Mouse (Mus musculus): Measurements from ENCODE around the gene Mpl. TPM values are rescaled to one million over a fixed set of nuclear protein-coding genes. Genes with fewer than 3 reads are reported as not detected.

The Mpl gene
- total RNA-seq, 1 experiment from 2014 or later = 1.7 TPM

GRCm38 (mm10) chr4:118428531-118429214 is 28.6 kb downstream of the Mpl start:
- ATAC-seq (ENCODE audit: extremely low read depth, insufficient number of reproducible peaks, low FRiP score, poor library complexity, severe bottlenecking) = no peak

- peak; percentile 66 for ATAC-seq (ENCODE audit: extremely low read depth, insufficient number of reproducible peaks, low FRiP score, poor library complexity, severe bottlenecking)
Measured at GRCm38 (mm10) chr4:118427768-118428451, 29.4 kb downstream of the Mpl start, which contains the start of gene Elovl1. Elovl1 (plus strand) TSS chr4:118428093.

GRCm38 (mm10) chr4:118427415-118427767 is 29.9 kb downstream of the Mpl start:
- ATAC-seq (ENCODE audit: extremely low read depth, insufficient number of reproducible peaks, low FRiP score, poor library complexity, severe bottlenecking) = no peak

- peak; percentile 33; the same call in 1 of the 2 replicates for ATAC-seq (ENCODE audit: extremely low read depth, insufficient number of reproducible peaks, low FRiP score, poor library complexity, severe bottlenecking)
Measured at GRCm38 (mm10) chr4:118425374-118425773, 31.9 kb downstream of the Mpl start.

- no peak for ATAC-seq (ENCODE audit: extremely low read depth, insufficient number of reproducible peaks, low FRiP score, poor library complexity, severe bottlenecking)
Measured at GRCm38 (mm10) chr4:118424541-118425160, 32.7 kb downstream of the Mpl start.

- no peak for ATAC-seq (ENCODE audit: extremely low read depth, insufficient number of reproducible peaks, low FRiP score, poor library complexity, severe bottlenecking)
Measured at GRCm38 (mm10) chr4:118421384-118421783, 35.9 kb downstream of the Mpl start.

- ATAC-seq (ENCODE audit: extremely low read depth, insufficient number of reproducible peaks, low FRiP score, poor library complexity, severe bottlenecking) = no peak
Measured at GRCm38 (mm10) chr4:118417112-118417797, 40.1 kb downstream of the Mpl start.

- ATAC-seq (ENCODE audit: extremely low read depth, insufficient number of reproducible peaks, low FRiP score, poor library complexity, severe bottlenecking) = no peak
Measured at GRCm38 (mm10) chr4:118416329-118416728, 41.0 kb downstream of the Mpl start.

GRCm38 (mm10) chr4:118415779-118416178 is 41.5 kb downstream of the Mpl start:
- ATAC-seq (ENCODE audit: extremely low read depth, insufficient number of reproducible peaks, low FRiP score, poor library complexity, severe bottlenecking) = no peak

GRCm38 (mm10) chr4:118413553-118413952 is 43.8 kb downstream of the Mpl start:
- ATAC-seq (ENCODE audit: extremely low read depth, insufficient number of reproducible peaks, low FRiP score, poor library complexity, severe bottlenecking) = no peak

GRCm38 (mm10) chr4:118410871-118411270 is 46.4 kb downstream of the Mpl start:
- no peak for ATAC-seq (ENCODE audit: extremely low read depth, insufficient number of reproducible peaks, low FRiP score, poor library complexity, severe bottlenecking)

- ATAC-seq (ENCODE audit: extremely low read depth, insufficient number of reproducible peaks, low FRiP score, poor library complexity, severe bottlenecking) = peak; percentile 98
Measured at GRCm38 (mm10) chr4:118409142-118409900, 48.0 kb downstream of the Mpl start, which contains the start of the genes Szt2 and Med8. Szt2 (minus strand) TSS chr4:118409273. Med8 (plus strand) TSS chr4:118409337.

GRCm38 (mm10) chr4:118402701-118403100 is 54.6 kb downstream of the Mpl start:
- ATAC-seq (ENCODE audit: extremely low read depth, insufficient number of reproducible peaks, low FRiP score, poor library complexity, severe bottlenecking) = no peak

- ATAC-seq (ENCODE audit: extremely low read depth, insufficient number of reproducible peaks, low FRiP score, poor library complexity, severe bottlenecking) = no peak
Measured at GRCm38 (mm10) chr4:118401918-118402317, 55.4 kb downstream of the Mpl start.

- ATAC-seq (ENCODE audit: extremely low read depth, insufficient number of reproducible peaks, low FRiP score, poor library complexity, severe bottlenecking) = no peak
Measured at GRCm38 (mm10) chr4:118401421-118401820, 55.9 kb downstream of the Mpl start.

- peak; percentile 38; the same call in 1 of the 2 replicates for ATAC-seq (ENCODE audit: extremely low read depth, insufficient number of reproducible peaks, low FRiP score, poor library complexity, severe bottlenecking)
Measured at GRCm38 (mm10) chr4:118398400-118398799, 58.9 kb downstream of the Mpl start.

- no peak for ATAC-seq (ENCODE audit: extremely low read depth, insufficient number of reproducible peaks, low FRiP score, poor library complexity, severe bottlenecking)
Measured at GRCm38 (mm10) chr4:118396433-118396832, 60.9 kb downstream of the Mpl start.

- no peak for ATAC-seq (ENCODE audit: extremely low read depth, insufficient number of reproducible peaks, low FRiP score, poor library complexity, severe bottlenecking)
Measured at GRCm38 (mm10) chr4:118395289-118395688, 62.0 kb downstream of the Mpl start.

- no peak for ATAC-seq (ENCODE audit: extremely low read depth, insufficient number of reproducible peaks, low FRiP score, poor library complexity, severe bottlenecking)
Measured at GRCm38 (mm10) chr4:118394505-118394904, 62.8 kb downstream of the Mpl start.

Data from neutrophil, adult 5-6 weeks (primary cell).